Mouse (Mus musculus) embryo, embryonic 10 days (tissue): ENCODE data around the gene Nudt15.
A peak's percentile ranks its signal among the peaks of the same experiment; 100 is the strongest.
"Not testable (repeated sequence)": the region's sequence is repeated elsewhere in the genome, so short reads cannot be mapped to it uniquely, and the experiment has no call there.

ENCODE experiments used
- DNase-seq: peaks from one replicate; pipeline ENCODE4 v3.0.0-alpha.2; 2015; ENCODE audit warnings: low spot score

Gene Nudt15

DNA sequence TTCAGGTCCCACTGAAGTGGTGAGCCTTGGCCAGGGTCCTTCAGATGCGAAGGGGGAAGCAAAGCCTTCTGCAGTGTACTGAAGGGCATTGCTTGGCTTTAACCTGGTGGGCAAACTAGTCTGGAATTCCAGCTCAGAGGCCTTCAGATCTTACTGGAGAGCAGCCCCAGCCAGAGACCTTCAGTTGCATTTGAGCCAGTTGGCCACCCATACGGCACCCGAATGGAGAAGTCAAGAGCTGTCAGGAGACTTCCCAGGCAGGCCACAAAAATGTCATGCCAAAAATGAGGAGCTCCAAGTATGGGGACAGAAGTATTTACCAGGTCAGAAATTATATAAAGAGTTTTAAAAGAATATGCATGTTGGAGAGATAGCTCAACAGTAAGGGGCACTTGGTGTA, at the start of gene Nudt15:
TSS of gene Nudt15 (minus strand) at position 192 of the 400 bp plus-strand sequence.
- DNase-seq: no peak

DNA sequence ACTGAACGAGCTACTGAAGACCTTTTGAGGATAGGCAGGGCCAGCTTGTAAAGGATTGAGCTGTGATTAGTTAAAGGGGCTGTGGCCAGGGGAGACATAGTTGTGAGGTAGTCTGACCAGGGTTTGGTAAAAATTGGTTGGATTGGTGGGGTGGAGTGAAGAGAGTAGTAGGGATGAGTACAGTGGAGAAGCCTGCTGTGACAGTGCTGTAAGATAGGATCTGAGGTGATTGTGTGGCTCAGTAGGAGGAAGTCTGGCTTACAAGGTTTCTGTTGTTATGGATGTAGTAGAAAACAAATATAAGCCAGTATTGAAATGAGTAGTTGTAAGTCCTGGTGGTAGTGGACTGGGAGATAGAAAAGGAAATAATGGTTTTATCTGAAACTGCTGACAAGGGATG, 44.1 kb upstream of the Nudt15 start:
- no peak for DNase-seq

GRCm38 (mm10) chr14:73588080-73588479, 40.0 kb upstream of the Nudt15 start:
- no peak for DNase-seq

DNA sequence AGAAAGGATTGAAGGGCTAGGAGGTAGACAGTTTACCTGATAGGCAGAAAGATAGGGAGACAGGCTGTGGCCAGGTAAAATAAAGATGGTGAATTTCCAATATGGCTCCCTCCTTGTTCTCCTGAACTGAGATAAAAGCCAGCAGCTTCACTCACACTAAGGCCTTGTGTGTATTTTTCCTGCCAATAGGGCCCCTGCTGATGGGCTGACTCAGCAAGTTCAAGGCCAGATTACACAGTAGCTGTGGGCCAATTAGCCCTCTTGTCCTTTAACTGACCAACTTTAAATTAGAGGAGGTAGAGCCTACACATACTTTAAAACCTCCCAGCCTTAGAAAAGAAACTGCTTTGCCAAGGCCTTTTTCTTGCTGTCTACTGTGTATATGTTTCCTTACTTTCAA, 28.3 kb upstream of the Nudt15 start:
- DNase-seq: no peak

- no peak for DNase-seq
These were observed 26.0 kb upstream of the Nudt15 start for GRCm38 (mm10) chr14:73574053-73574452.

GRCm38 (mm10) chr14:73571143-73571542, 23.1 kb upstream of the Nudt15 start:
- no peak for DNase-seq

- DNase-seq: not testable (repeated sequence)
These were observed 21.8 kb upstream of the Nudt15 start for GRCm38 (mm10) chr14:73569831-73570230.

GRCm38 (mm10) chr14:73553122-73553696, 5.2 kb upstream of the Nudt15 start:
- no peak for DNase-seq

DNA sequence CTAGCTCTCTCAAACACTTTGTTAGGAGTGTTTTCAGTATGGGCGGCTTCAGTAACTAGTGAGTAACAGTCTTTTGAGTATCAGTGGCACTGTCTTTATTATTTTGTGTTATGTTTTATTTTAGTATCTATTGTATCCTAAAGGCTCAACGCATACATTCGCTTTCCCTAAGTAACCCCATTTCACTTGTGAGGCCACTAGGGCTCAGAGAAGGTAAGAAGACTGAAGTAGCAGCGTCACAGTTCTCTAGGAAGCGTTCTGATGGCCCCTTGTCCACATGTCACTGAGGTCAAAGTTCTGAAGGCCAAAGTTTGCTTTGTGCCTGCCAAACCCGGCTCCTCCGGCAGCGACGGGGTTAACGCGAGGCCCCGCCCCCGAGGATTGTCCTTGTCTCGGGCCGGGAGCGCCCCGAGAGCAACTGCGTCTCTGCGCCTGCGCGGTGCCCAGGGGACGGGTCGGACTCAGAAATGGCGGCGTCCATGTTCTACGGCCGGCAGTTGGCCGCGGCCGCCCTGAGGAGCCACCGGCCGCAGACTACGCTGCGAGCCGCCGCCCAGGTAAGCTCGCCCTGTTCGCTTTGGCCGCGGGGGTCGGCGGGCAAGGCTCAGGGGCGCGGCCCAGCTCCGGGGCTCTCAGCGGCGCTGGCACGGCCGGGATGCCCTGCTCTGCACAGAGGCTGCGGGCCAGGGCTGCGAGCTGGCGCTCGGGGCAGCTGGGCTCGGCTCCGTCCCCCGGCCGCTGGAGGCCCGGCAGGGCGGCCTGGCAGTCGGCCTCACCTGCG, 4.5 kb upstream of the Nudt15 start:
- peak; percentile 97 for DNase-seq

DNA sequence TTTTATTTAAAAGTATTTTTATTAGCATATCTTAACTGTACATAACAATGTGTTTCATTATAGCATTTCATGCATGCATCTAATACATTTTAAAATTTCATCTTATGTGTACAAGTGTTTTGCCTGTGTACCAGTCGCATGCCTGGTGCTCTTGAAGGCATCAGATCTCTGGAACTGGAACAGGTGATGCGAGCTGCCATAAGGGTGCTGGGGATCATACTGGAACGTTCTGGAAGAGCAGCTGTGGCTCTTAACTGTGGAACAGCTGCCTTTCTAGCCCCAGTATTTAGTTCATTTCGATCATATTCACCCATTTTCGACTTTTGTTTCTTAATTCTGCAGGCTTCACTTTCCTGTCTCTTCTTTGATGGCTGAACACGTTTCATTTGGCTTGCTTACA, 3.1 kb upstream of the Nudt15 start:
- DNase-seq: no peak

GRCm38 (mm10) chr14:73550732-73551131, 2.7 kb upstream of the Nudt15 start:
- DNase-seq: no peak

GRCm38 (mm10) chr14:73550291-73550690, 2.2 kb upstream of the Nudt15 start:
- no peak for DNase-seq

DNA sequence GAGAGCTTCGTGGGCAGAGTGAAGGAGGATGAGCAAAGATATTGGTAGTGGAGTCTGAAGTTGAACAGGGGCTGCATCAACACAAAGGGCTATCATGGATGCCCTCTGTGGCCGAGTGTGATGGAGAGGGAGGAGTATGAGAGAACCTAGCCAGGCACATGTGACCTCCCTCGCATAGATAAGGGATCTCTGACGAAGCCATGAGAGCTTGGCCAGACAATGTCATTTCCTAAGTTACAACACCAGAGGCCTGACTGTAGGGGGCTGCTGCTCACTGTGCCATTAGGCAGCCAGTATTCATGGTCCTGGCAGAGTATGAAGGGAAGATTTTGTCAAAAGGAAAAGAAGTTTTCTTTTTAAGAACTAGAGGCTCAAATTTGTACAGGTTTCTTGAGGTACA, 1.0 kb downstream of the Nudt15 start:
- DNase-seq: no peak

GRCm38 (mm10) chr14:73543781-73544180, 4.3 kb downstream of the Nudt15 start:
- DNase-seq: no peak

DNA sequence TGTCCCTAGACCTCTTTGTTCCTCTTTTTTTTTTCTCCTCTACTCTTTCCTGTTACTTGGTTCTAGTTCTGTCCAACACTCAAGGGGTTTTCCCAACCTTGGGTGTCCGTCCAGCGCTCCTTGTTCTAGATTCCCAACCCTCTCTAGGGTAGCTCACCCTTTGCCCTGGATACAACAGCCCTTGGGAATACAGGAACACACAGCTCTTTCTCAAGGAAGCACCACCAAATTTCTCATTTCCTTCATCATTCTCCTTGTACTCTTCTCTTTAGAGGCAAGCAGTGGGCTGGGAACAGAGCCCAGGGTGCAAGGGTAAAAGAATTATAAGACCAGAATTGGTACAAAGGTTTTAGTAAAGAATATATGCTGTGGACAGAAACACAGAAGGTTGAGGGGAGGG, 12.4 kb downstream of the Nudt15 start:
- DNase-seq: no peak

- no peak for DNase-seq
These were observed 14.1 kb downstream of the Nudt15 start for GRCm38 (mm10) chr14:73533755-73534465.

DNA sequence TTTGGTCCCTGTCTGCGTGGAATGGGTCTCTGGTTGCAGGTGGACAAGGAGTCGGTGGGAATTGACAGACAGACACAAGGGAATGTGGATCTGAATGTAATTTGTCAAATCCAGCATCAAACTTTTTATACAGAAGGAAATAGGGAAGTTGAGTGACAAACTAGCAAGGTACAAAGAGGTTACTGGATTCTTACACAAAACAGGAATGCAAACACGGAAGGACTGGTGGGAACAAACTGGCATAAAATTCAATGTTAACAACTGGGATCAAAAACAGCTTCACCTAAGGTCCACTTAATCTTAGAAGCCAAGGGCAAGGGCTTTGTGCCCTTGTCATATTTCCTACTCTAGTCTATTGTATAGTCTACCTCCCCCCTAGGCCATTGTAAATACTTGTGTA, 19.4 kb downstream of the Nudt15 start:
- DNase-seq: not testable (repeated sequence)

DNA sequence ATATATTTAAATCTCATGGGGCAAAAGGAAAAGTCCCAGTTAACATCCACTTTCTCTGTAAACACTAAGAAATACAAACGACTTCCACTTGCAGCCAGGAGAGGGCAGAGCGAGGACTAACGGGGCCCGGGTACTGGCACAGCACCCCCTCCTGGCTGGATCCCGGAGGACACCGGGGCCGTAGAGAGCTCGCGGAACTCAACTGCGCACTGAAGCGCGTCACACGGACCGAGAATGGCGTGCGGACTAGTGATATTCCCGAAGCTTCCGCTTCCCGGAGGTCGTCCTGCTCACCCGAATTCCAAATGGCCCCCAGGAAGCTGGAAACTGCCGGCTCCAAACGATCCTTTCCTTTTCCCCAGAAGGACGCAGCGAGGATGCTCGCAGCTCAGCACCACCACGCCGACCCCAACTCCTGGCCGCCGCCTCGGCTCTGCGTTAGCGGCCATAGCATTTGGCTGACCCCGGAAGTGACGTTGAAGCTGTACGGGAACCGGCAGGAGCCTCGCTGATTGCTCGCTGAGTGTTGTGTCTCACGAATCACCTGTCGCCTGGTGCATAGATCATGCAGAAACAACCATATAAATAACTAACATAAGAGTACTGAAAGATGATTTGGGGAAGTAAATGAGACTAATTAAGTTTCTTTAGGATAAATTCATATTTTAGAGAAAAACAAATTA, 23.1 kb downstream of the Nudt15 start, which contains the start of gene Sucla2:
TSS of gene Sucla2 (plus strand) at position 554 of the 683 bp plus-strand sequence.
- DNase-seq: peak; percentile 96

GRCm38 (mm10) chr14:73524136-73524535, 23.9 kb downstream of the Nudt15 start:
- DNase-seq: no peak

DNA sequence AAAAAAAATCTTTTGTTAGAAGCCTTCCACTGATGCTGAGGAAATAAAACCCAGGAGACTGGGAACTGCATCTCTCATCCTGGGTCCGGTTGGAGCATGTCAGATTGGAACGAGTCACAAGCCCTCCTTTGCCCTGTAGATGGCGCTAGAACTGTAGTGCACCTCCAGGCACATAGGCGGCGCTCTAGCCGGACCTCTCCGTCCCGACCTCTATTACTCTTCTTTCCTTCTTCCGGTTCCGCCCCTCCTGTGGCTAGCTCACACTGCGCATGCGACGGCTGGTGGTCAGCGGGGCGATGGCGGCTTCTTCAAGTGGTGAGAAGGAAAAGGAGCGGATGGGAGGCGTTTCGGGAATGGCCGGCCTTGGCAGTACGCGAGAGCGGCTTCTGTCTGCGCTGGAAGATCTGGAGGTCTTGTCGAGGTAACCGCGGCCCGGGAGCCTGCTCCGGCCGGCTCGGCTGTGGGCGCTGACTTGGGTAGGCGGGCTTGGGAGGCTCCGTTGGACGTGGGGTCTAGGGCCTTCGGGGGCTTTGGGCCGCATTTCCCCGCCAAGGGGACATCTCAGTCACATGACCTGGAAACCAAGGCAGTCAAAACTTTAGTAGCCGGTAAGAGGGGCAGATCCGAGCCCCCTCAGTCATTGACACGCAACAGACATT, 38.1 kb downstream of the Nudt15 start, which contains the start of gene Med4:
TSS of gene Med4 (plus strand) at position 261 of the 659 bp plus-strand sequence.
- DNase-seq: peak; percentile 97

DNA sequence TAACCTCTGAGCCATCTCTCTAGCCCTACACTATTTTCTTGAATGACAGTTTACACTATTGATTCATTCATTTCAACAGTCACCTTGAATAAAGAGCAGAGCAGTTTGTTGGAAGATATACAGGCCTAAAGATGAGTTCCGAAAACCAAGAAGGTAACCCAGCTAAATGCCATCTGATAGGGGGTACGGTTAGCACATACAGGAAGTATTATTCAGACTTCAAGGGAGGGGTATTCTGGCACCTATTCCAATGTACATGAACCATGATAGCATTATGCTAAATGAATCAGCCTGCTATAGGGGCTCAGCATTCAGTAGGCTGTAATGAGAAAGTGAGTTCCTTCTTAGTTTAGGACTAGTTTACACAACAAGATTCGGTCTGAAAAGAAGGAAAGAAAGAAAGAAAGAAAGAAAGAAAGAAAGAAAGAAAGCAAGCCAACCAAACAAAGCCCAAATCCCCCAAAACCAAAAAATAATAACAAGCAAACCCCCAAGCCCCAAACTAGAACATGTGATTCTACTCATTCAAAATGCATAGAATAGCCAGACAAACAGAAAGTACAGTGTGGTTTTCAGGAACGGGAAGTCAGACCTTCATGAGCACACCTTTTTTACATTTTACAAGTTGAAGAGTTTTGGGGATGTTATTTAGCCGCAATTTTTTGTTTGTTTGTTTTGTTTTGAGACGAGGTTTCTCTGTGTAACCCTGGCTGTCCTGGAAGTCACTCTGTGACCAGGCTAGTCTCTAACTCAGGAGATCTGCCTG, 39.2 kb downstream of the Nudt15 start:
- no peak for DNase-seq
